Mouse (Mus musculus) embryo, embryonic 10 days (tissue): ENCODE measurements around the gene Paf1.
A peak's percentile ranks its signal among the peaks of the same experiment; 100 is the strongest.

Source experiments
- DNase-seq: peaks from one replicate; pipeline ENCODE4 v3.0.0-alpha.2; 2015; ENCODE audit warnings: low spot score

Gene Paf1

GRCm38 (mm10) chr7:28371514-28371989 is 21.2 kb upstream of the Paf1 start:
- DNase-seq, result peak; percentile 76

- DNase-seq, result peak; percentile 97
Observed at GRCm38 (mm10) chr7:28372251-28373108, 20.3 kb upstream of the Paf1 start, which contains the start of gene Plekhg2. Plekhg2 (minus strand) TSS chr7:28372599.

GRCm38 (mm10) chr7:28373131-28373581 is 19.6 kb upstream of the Paf1 start:
- peak; percentile 90 for DNase-seq

GRCm38 (mm10) chr7:28373891-28374495 is 18.8 kb upstream of the Paf1 start:
- DNase-seq, result no peak

- DNase-seq, result no peak
Observed at GRCm38 (mm10) chr7:28374647-28375046, 18.1 kb upstream of the Paf1 start.

- peak; percentile 91 for DNase-seq
Observed at GRCm38 (mm10) chr7:28375176-28375921, 17.4 kb upstream of the Paf1 start.

GRCm38 (mm10) chr7:28376011-28376771 is 16.6 kb upstream of the Paf1 start:
- DNase-seq, result peak; percentile 76

GRCm38 (mm10) chr7:28377190-28378065 is 15.3 kb upstream of the Paf1 start:
- DNase-seq, result no peak

- no peak for DNase-seq
Observed at GRCm38 (mm10) chr7:28378066-28378690, 14.6 kb upstream of the Paf1 start.

- peak; percentile 90 for DNase-seq
Observed at GRCm38 (mm10) chr7:28378769-28379651, 13.7 kb upstream of the Paf1 start.

GRCm38 (mm10) chr7:28380237-28381016 is 12.3 kb upstream of the Paf1 start, which contains the start of gene Zfp36:
Zfp36 (minus strand) TSS chr7:28380253.
- no peak for DNase-seq

- peak; percentile 58 for DNase-seq
Observed at GRCm38 (mm10) chr7:28381017-28381790, 11.5 kb upstream of the Paf1 start.

GRCm38 (mm10) chr7:28381938-28382337 is 10.8 kb upstream of the Paf1 start:
- DNase-seq, result peak; percentile 82

- DNase-seq, result no peak
Observed at GRCm38 (mm10) chr7:28382347-28382951, 10.3 kb upstream of the Paf1 start.

GRCm38 (mm10) chr7:28382981-28383396 is 9.8 kb upstream of the Paf1 start:
- DNase-seq, result no peak

- no peak for DNase-seq
Observed at GRCm38 (mm10) chr7:28383606-28384005, 9.1 kb upstream of the Paf1 start.

GRCm38 (mm10) chr7:28384162-28384561 is 8.6 kb upstream of the Paf1 start:
- no peak for DNase-seq
